Mouse (Mus musculus) midbrain, embryonic 14.5 days (tissue): ENCODE measurements around the gene Rps2. TPM values are rescaled to one million over a fixed set of nuclear protein-coding genes. Genes with fewer than 3 reads are reported as not detected.

Source experiments
- ATAC-seq: fragments of 200-750 bp; cut with Nextera tagmentation; 2 replicates; pipeline ENCODE4 v1.8.0; 2017; ENCODE audit warnings: moderate number of reproducible peaks, moderate library complexity; ENCODE audit not compliant: low FRiP score, low TSS enrichment
- DNase-seq: peaks from one replicate; pipeline ENCODE4 v3.0.0-alpha.2; 2015
- H3K27ac ChIP-seq: fragments of 300-500 bp; sonication (generic); replicated peaks from 2 replicates; pipeline ENCODE4 v1.5.1; 2014; ENCODE audit warnings: mild to moderate bottlenecking, low read depth, low read length, moderate library complexity
- H3K27me3 ChIP-seq: fragments of 300-500 bp; sonication (generic); 2 replicates; pipeline ENCODE4 v1.6.1; 2014; ENCODE audit warnings: low read length, control low read depth, mixed read lengths; ENCODE audit not compliant: control insufficient read depth, insufficient read depth
- H3K36me3 ChIP-seq: fragments of 300-500 bp; sonication (generic); 2 replicates; pipeline ENCODE4 v1.6.1; 2014; ENCODE audit warnings: low read length, control low read depth; ENCODE audit not compliant: control insufficient read depth, insufficient read depth
- H3K4me1 ChIP-seq: fragments of 300-500 bp; sonication (generic); 2 replicates; pipeline ENCODE4 v1.6.1; 2014; ENCODE audit warnings: mild to moderate bottlenecking, antibody characterized with exemption, low read length, control low read depth; ENCODE audit not compliant: control insufficient read depth, insufficient read depth
- H3K4me2 ChIP-seq: fragments of 300-500 bp; sonication (generic); 2 replicates; pipeline ENCODE4 v1.6.1; 2014; ENCODE audit warnings: mild to moderate bottlenecking, low read length, moderate library complexity
- H3K4me3 ChIP-seq: fragments of 300-500 bp; sonication (generic); replicated peaks from 2 replicates; pipeline ENCODE4 v1.5.1; 2014; ENCODE audit warnings: low read depth, low read length
- H3K9ac ChIP-seq: fragments of 300-500 bp; sonication (generic); replicated peaks from 2 replicates; pipeline ENCODE4 v1.6.1; 2014; ENCODE audit warnings: mild to moderate bottlenecking, low read length, moderate library complexity
- H3K9me3 ChIP-seq: fragments of 300-500 bp; sonication (generic); 2 replicates; pipeline ENCODE4 v1.6.1; 2016; ENCODE audit warnings: low read length, control low read depth, mixed read lengths; ENCODE audit not compliant: control insufficient read depth
- WGBS: fragments of 180-500 bp; shearing (Covaris S2); extraction: QIAGEN DNeasy Blood & Tissue Kit; methylation state at CpG from one replicate; pipeline ENCODE4 v1.1.7; 2014; 5-methylcytosine and 5-hydroxymethylcytosine counted together
- polyA plus RNA-seq: library from polyadenylated mRNA; unstranded; fragments of >200 nt; fragmentation: Nextera tagmentation; extraction: Ambion mirVana; gene quantifications from 2 replicates; pipeline ENCODE4 v1.2.1, GENCODE M21; 2014

Rps2 gene
- polyA plus RNA-seq, 1 experiment from 2014 or later = 824 TPM

GRCm38 (mm10) chr17:24742307-24742706 is 24.4 kb downstream of the Rps2 start:
- H3K9ac ChIP-seq = no peak overlapping the region
- H3K36me3 ChIP-seq = no peaks in the 10 kb centered on the region
- 0 out of 2 replicates have a peak, but pooled peaks cover under 1% of the 10 kb centered on the region for H3K4me1 ChIP-seq
- H3K4me3 ChIP-seq = no peak overlapping the region
- H3K27ac ChIP-seq = no peak overlapping the region
- no peaks in the 10 kb centered on the region for H3K9me3 ChIP-seq
- DNase-seq (no peak), ATAC-seq (no peak)
- H3K27me3 ChIP-seq = no peaks in the 10 kb centered on the region
- 82% methylated on average over 8 of the region's 8 CpGs for WGBS
- no peak overlapping the region for H3K4me2 ChIP-seq

DNA sequence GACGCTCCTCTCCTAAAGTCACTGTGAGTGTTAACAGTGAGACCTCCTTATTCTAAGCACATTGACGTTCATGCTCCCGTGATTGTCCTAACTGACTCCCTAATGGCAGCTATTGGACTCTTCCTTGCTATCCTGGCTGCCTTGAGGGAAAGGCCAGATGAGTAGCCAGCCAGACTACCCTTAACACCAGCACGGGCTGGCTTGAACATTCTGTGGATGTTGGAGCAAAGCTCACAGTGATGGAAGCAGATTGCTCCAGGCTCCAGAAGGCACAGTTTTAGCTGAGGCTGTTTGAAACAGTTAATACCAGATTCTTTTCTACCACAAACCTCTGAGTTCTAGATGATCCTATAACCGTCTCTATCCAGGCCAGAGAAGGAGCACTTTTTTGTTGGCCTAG is 26.0 kb downstream of the Rps2 start:
- no peak overlapping the region for H3K4me3 ChIP-seq
- WGBS = 77% methylated on average over 5 of the region's 5 CpGs
- H3K27ac ChIP-seq = no peak overlapping the region
- H3K36me3 ChIP-seq = no peaks in the 10 kb centered on the region
- H3K9me3 ChIP-seq = no peaks in the 10 kb centered on the region
- ATAC-seq (no peak), DNase-seq (no peak)
- no peak overlapping the region for H3K9ac ChIP-seq
- no peak overlapping the region for H3K4me2 ChIP-seq
- H3K27me3 ChIP-seq = no peaks in the 10 kb centered on the region
- H3K4me1 ChIP-seq = no peaks in the 10 kb centered on the region

DNA sequence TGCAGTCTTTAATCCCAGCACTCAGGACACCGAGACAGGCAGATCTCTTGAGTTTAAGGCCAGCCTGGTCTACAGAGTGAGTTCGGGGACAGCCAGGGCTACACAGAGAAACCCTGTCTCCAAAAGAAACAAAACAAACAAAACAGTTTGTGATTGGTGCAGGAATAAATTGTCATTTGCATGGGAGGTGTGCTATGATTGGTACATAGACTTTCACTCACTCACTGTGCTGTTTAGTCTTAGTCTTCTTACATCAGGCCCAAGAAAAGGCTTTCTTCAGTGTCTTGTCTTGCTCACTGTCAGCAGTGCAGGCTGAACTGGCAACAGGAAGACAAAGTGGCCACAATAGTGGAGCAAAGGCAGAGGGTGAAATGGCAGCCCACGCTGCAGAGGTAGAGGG is 26.5 kb downstream of the Rps2 start:
- H3K27ac ChIP-seq = no peak overlapping the region
- H3K4me2 ChIP-seq = no peak overlapping the region
- no peaks in the 10 kb centered on the region for H3K36me3 ChIP-seq
- no peak overlapping the region for H3K4me3 ChIP-seq
- H3K9me3 ChIP-seq = no peaks in the 10 kb centered on the region
- WGBS = 71% methylated on average over 3 of the region's 3 CpGs
- no peaks in the 10 kb centered on the region for H3K27me3 ChIP-seq
- no peak overlapping the region for H3K9ac ChIP-seq
- no peaks in the 10 kb centered on the region for H3K4me1 ChIP-seq
- ATAC-seq (no peak), DNase-seq (no peak)

DNA sequence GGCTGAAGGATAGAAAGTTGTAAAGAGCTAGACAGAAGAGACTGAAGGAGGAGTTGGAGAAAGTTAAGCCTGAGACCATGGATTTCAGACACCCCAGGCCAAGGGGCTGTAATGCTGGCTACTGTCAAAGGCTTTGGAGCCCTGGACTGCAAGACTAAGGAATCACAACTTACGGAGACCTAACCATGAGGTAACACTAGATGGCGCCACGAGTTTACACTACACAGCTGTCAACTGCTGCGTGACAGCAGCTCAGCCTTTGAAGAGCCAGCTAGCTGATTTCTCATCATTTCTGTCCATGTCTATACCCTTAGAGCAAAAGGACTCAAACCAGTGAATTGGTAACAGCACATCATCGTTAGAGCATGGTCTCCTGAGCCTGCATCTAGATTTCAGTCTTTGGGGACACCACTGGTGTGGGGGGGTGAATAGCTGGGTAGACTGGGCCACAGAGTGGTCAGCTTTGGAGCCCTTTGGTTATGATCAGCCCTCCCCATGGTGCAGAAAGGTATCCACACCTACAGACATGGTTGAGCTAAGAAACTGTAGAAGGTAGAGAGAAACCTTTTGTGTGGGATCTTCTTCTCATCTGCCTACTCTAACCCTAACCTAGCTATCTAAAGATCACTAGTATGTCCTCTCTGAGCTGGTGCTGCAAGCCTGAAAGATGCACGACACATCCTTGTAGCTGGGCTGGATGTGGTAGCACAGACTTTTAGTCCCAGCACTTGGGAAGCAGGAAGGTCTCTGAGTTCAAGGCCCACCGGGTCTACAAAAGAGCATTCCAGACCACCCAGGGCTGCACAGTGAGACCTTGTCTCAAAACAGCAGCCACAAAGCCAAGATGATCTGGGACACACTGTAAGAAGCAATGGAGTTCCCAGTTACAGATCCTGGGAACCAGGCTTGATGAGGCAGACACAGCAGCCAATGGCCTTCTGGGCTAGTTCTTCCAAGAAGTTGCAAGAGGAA is 27.9 kb downstream of the Rps2 start:
- no peak overlapping the region; the same call in 1 of the 2 replicates for H3K9ac ChIP-seq
- DNase-seq (peak; percentile 96), ATAC-seq (peak; percentile 68; the same call in 1 of the 2 replicates)
- H3K36me3 ChIP-seq = no peaks in the 10 kb centered on the region
- WGBS = 19% methylated on average over 7 of the region's 7 CpGs
- no peaks in the 10 kb centered on the region for H3K4me1 ChIP-seq
- H3K4me3 ChIP-seq = no peak overlapping the region
- no peak overlapping the region for H3K27ac ChIP-seq
- no peaks in the 10 kb centered on the region for H3K9me3 ChIP-seq
- H3K27me3 ChIP-seq = peaks cover 11% of the 10 kb centered on the region
- H3K4me2 ChIP-seq = no peak overlapping the region

GRCm38 (mm10) chr17:24746986-24747385 is 29.1 kb downstream of the Rps2 start:
- no peak overlapping the region for H3K4me3 ChIP-seq
- DNase-seq = no peak
- no peaks in the 10 kb centered on the region for H3K9me3 ChIP-seq
- H3K27ac ChIP-seq = no peak overlapping the region
- no peaks in the 10 kb centered on the region for H3K36me3 ChIP-seq
- no peaks in the 10 kb centered on the region for H3K4me1 ChIP-seq
- H3K9ac ChIP-seq = no peak overlapping the region
- 64% methylated on average over 4 of the region's 4 CpGs for WGBS
- no peak overlapping the region for H3K4me2 ChIP-seq
- ATAC-seq = no peak
- H3K27me3 ChIP-seq = peaks cover 22% of the 10 kb centered on the region

DNA sequence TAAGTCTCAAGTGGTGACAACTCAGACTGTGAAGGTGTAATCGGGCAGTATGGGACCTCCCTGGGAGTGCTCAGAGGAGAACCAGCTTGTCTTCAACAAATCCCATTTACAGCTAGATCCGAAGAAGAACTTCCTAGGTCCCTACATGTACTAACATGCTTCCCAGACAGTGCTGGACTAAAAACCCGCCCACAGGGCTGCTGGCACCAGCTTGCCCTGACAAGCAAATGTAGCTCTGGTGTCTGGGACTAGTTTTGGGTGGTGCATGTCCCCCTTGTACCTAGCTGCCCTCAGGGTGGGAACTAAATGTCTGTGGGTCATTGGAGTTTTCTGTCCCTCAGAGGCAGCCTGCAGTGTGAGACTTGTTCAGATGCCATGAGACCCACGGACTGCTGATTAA is 33.6 kb downstream of the Rps2 start:
- ATAC-seq = no peak
- WGBS = 12% methylated on average over 4 of the region's 4 CpGs
- no peak overlapping the region for H3K4me3 ChIP-seq

GRCm38 (mm10) chr17:24752415-24753394 is 34.8 kb downstream of the Rps2 start, which contains the start of gene Hs3st6:
TSS of gene Hs3st6 (plus strand) at chr17:24752988.
- H3K27ac ChIP-seq = no peak within 1 kb of the TSS
- no peaks in the 10 kb centered on the region for H3K36me3 ChIP-seq
- peak within 1 kb of the TSS; percentile 38 for H3K4me3 ChIP-seq
- peaks cover 53% of the 10 kb centered on the region for H3K27me3 ChIP-seq
- ATAC-seq (no peak), DNase-seq (peak; percentile 37)
- peak within 1 kb of the TSS; percentile 75 for H3K4me2 ChIP-seq
- 1% methylated on average over 76 of the region's 82 CpGs for WGBS
- peak within 1 kb of the TSS; percentile 34; the same call in 1 of the 2 replicates for H3K9ac ChIP-seq
- H3K4me1 ChIP-seq = peaks cover 7% of the 10 kb centered on the region; the same call in 1 of the 2 replicates
- no peaks in the 10 kb centered on the region for H3K9me3 ChIP-seq

More for the DNA sequence above, 33.6 kb downstream of the Rps2 start:
- DNase-seq = no peak
- H3K27me3 ChIP-seq = peaks cover 53% of the 10 kb centered on the region
- no peak overlapping the region for H3K27ac ChIP-seq
- H3K36me3 ChIP-seq = no peaks in the 10 kb centered on the region
- no peaks in the 10 kb centered on the region for H3K9me3 ChIP-seq
- H3K4me1 ChIP-seq = peaks cover 7% of the 10 kb centered on the region; the same call in 1 of the 2 replicates
- no peak overlapping the region for H3K9ac ChIP-seq
- no peak overlapping the region for H3K4me2 ChIP-seq

DNA sequence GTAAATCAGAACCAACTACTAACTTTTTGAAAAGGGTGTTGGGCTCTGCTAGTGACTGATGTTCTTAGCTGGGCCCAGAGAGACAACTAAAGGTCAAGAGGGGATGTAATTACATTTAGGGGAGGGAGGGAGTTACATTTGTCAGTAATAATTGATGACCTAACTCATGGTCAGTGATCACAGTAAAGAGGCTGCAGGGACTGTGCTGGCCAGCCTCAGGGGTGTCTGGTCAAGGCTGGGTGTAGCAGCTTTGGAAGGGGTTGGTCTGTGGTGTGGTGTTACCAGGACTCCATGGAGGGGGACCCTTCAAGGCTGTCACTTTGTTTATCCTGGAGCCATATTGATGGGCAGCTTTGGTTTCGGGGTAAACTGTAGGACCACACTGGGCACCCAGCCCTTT is 39.5 kb downstream of the Rps2 start:
- no peak overlapping the region for H3K4me3 ChIP-seq
- H3K36me3 ChIP-seq = no peaks in the 10 kb centered on the region
- H3K27me3 ChIP-seq = peaks cover 28% of the 10 kb centered on the region
- ATAC-seq = no peak
- H3K4me1 ChIP-seq = peaks cover 6% of the 10 kb centered on the region; the same call in 1 of the 2 replicates
- DNase-seq = no peak
- H3K27ac ChIP-seq = no peak overlapping the region
- no peaks in the 10 kb centered on the region for H3K9me3 ChIP-seq
- H3K9ac ChIP-seq = no peak overlapping the region
- WGBS = 65% methylated on average over 1 of the region's 1 CpGs
- H3K4me2 ChIP-seq = no peak overlapping the region
